Mouse (Mus musculus): ENCODE results near the gene Pard6b. TPM values are rescaled to one million over a fixed set of nuclear protein-coding genes. Genes with fewer than 3 reads are reported as not detected.

The Pard6b gene
- total and polyA plus RNA-seq, 3 experiments = 1.2 to 2.8 (median 1.3) TPM

DNA sequence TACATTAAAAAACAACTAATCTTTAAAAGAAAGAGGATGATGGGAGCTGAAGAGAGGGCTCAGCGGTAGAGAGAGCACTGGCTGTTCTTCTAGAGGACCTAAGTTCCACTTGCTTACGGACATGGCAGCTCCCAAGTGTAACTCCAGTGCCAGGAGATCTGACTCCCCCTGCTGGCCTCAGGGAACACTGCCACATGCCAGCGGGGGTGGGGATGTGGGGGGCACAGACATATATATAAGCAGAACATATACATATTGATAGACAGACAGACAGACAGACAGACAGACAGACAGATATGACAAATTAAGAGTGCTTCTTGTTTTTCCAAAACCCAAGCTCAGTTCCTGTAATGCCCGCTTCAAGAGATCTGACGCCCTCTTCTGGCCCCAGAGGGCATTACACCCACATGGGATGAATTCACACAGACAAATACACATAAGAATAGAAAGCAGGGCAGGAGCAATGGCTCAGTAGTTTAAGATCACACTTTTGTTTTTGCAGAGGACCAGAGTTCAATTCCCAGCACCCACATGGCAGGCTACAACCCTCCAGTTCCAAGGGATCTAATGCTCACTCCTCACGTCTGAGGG lies 21.5 kb upstream of the Pard6b start:
- Histone ChIP-seq H3K27me3 (replicated peaks) (peaks cover 49% of the 10 kb centered on the region), H3K4me1 (ENCODE audit: control insufficient read depth in 1 of 2, insufficient read depth in 2 of 2) (peaks cover 0 to 5% of the 10 kb centered on the region in 2 experiments; a peak in 2 of 4 replicates), H3K27ac (ENCODE audit: insufficient read depth, low read depth) (no peak overlapping the region), H3K4me3 (replicated peaks in 1 of 3; ENCODE audit: low read depth in 2 of 3, low read length in 2 of 3, poor library complexity in 1 of 3) (no peak overlapping the region), H3K9me3 (replicated peaks; ENCODE audit: low read length) (peaks cover 10% of the 10 kb centered on the region), H3K4me2 (ENCODE audit: insufficient read depth, low read depth, poor library complexity, severe bottlenecking) (no peak overlapping the region), H3K36me3 (replicated peaks in 1 of 2; ENCODE audit: control insufficient read depth in 1 of 2, insufficient read depth in 1 of 2, low read length in 1 of 2) (no peaks in the 10 kb centered on the region), H3K79me2 (replicated peaks; ENCODE audit: control insufficient read depth, extremely low read depth, insufficient read depth, poor library complexity, severe bottlenecking) (no peaks in the 10 kb centered on the region), H3K9ac (ENCODE audit: insufficient read depth, low read depth) (no peak overlapping the region)
- no peak for DNase-seq (ENCODE audit: extremely low read depth)
- in situ Hi-C loops (cut with MboI; ENCODE audit: low pct_ligation_motif_present, low pct_unique_long_range_greater_than_20kb, low sequenced_read_pairs) = no loop called here
- dilution Hi-C loops (cut with MboI; ENCODE audit: extremely low pct_ligation_motif_present, extremely low pct_unique_long_range_greater_than_20kb, low sequenced_read_pairs) = no loop called here
- TF ChIP-seq CHD2 (IDR thresholded peaks at IDR 0.05; ENCODE audit: low read length) = no peak
- TF ChIP-seq SMC3 (IDR thresholded peaks at IDR 0.05; ENCODE audit: low read depth, low read length) = no peak
- no peak for TF ChIP-seq BHLHE40 (IDR thresholded peaks at IDR 0.05; ENCODE audit: low read depth, low read length)
- TF ChIP-seq CTCF (conservative IDR thresholded peaks at IDR 0.05 in 1 of 2, IDR thresholded peaks at IDR 0.05 in 1 of 2; ENCODE audit: low read depth in 2 of 2, low read length in 2 of 2) = peak in 1 of 2 experiments; percentile 37; a peak in 2 of 4 replicates
- no peak for TF ChIP-seq EP300 (IDR thresholded peaks at IDR 0.05; ENCODE audit: low read length)
- no peak for TF ChIP-seq ETS1 (conservative IDR thresholded peaks at IDR 0.05; ENCODE audit: low read depth, low read length)
- TF ChIP-seq MAX (IDR thresholded peaks at IDR 0.05; ENCODE audit: low read length) = no peak
- no peak for TF ChIP-seq TBP (conservative IDR thresholded peaks at IDR 0.05; ENCODE audit: low read depth, low read length)

- Histone ChIP-seq H3K79me2 (replicated peaks; ENCODE audit: control insufficient read depth, extremely low read depth, insufficient read depth, poor library complexity, severe bottlenecking) (no peaks in the 10 kb centered on the region), H3K9ac (ENCODE audit: insufficient read depth, low read depth) (no peak overlapping the region), H3K4me2 (ENCODE audit: insufficient read depth, low read depth, poor library complexity, severe bottlenecking) (no peak overlapping the region), H3K36me3 (replicated peaks in 1 of 2; ENCODE audit: control insufficient read depth in 1 of 2, insufficient read depth in 1 of 2, low read length in 1 of 2) (no peaks in the 10 kb centered on the region), H3K27me3 (replicated peaks) (peaks cover 61% of the 10 kb centered on the region), H3K4me1 (ENCODE audit: control insufficient read depth in 1 of 2, insufficient read depth in 2 of 2) (no peaks in the 10 kb centered on the region), H3K27ac (ENCODE audit: insufficient read depth, low read depth) (no peak overlapping the region), H3K4me3 (replicated peaks in 1 of 3; ENCODE audit: low read depth in 2 of 3, low read length in 2 of 3, poor library complexity in 1 of 3) (no peak overlapping the region), H3K9me3 (replicated peaks; ENCODE audit: low read length) (peaks cover 10% of the 10 kb centered on the region)
- dilution Hi-C loops (cut with MboI; ENCODE audit: extremely low pct_ligation_motif_present, extremely low pct_unique_long_range_greater_than_20kb, low sequenced_read_pairs) (no loop called here), in situ Hi-C loops (cut with MboI; ENCODE audit: low pct_ligation_motif_present, low pct_unique_long_range_greater_than_20kb, low sequenced_read_pairs) (no loop called here)
- TF ChIP-seq MAZ (IDR thresholded peaks at IDR 0.05; ENCODE audit: low read depth, low read length) (no peak), ETS1 (conservative IDR thresholded peaks at IDR 0.05; ENCODE audit: low read depth, low read length) (no peak), EP300 (IDR thresholded peaks at IDR 0.05; ENCODE audit: low read length) (no peak), UBTF (IDR thresholded peaks at IDR 0.05; ENCODE audit: low read depth, low read length) (no peak), USF2 (conservative IDR thresholded peaks at IDR 0.05; ENCODE audit: low read depth, low read length) (no peak), GABPA (IDR thresholded peaks at IDR 0.05; ENCODE audit: insufficient replicate concordance, low read depth, low read length) (no peak), CTCF (conservative IDR thresholded peaks at IDR 0.05 in 1 of 2, IDR thresholded peaks at IDR 0.05 in 1 of 2; ENCODE audit: low read depth in 2 of 2, low read length in 2 of 2) (no peak)
- DNase-seq (ENCODE audit: extremely low read depth) = no peak
Observed at GRCm38 (mm10) chr2:168063712-168064111, 17.1 kb upstream of the Pard6b start.

DNA sequence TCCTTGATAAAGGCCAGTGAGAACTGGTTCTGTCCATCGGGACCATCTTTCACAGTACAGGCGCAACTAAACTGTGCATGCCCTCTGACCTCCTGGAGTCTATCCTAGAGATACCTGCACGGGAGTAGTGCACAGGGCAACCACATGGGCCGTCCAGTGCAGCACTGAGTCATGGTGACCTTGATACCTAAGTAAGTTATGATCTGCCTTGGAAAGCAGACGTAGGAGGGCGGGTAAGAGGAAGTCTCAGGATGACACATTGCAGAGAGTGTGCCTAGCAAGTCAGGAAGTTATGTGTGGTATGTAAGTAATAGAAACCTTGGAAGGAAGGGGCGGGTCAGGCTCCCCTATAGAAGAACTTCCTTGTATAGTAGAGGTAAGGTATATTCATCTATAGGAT lies 15.3 kb upstream of the Pard6b start:
- Histone ChIP-seq H3K4me2 (ENCODE audit: insufficient read depth, low read depth, poor library complexity, severe bottlenecking) (no peak overlapping the region), H3K36me3 (replicated peaks in 1 of 2; ENCODE audit: control insufficient read depth in 1 of 2, insufficient read depth in 1 of 2, low read length in 1 of 2) (no peaks in the 10 kb centered on the region), H3K9ac (ENCODE audit: insufficient read depth, low read depth) (no peak overlapping the region), H3K27me3 (replicated peaks) (peaks cover 74% of the 10 kb centered on the region), H3K9me3 (replicated peaks; ENCODE audit: low read length) (peaks cover 4% of the 10 kb centered on the region), H3K27ac (ENCODE audit: insufficient read depth, low read depth) (no peak overlapping the region), H3K4me1 (ENCODE audit: control insufficient read depth in 1 of 2, insufficient read depth in 2 of 2) (no peaks in the 10 kb centered on the region), H3K4me3 (replicated peaks in 1 of 3; ENCODE audit: low read depth in 2 of 3, low read length in 2 of 3, poor library complexity in 1 of 3) (no peak overlapping the region), H3K79me2 (replicated peaks; ENCODE audit: control insufficient read depth, extremely low read depth, insufficient read depth, poor library complexity, severe bottlenecking) (no peaks in the 10 kb centered on the region)
- dilution Hi-C loops (cut with MboI; ENCODE audit: extremely low pct_ligation_motif_present, extremely low pct_unique_long_range_greater_than_20kb, low sequenced_read_pairs) = no loop called here
- in situ Hi-C loops (cut with MboI; ENCODE audit: low pct_ligation_motif_present, low pct_unique_long_range_greater_than_20kb, low sequenced_read_pairs) = no loop called here
- TF ChIP-seq ZKSCAN1 (IDR thresholded peaks at IDR 0.05; ENCODE audit: borderline replicate concordance, low read depth, low read length) = no peak
- TF ChIP-seq RAD21 (IDR thresholded peaks at IDR 0.05; ENCODE audit: low read depth, low read length) = no peak
- TF ChIP-seq JUN (IDR thresholded peaks at IDR 0.05; ENCODE audit: insufficient read depth, low read depth, low read length) = no peak
- no peak for TF ChIP-seq GABPA (IDR thresholded peaks at IDR 0.05; ENCODE audit: insufficient replicate concordance, low read depth, low read length)
- no peak for TF ChIP-seq IRF4 (IDR thresholded peaks at IDR 0.05; ENCODE audit: low read depth, low read length)
- TF ChIP-seq ETS1 (conservative IDR thresholded peaks at IDR 0.05; ENCODE audit: low read depth, low read length) = no peak
- TF ChIP-seq RCOR1 (conservative IDR thresholded peaks at IDR 0.05; ENCODE audit: low read depth, low read length) = no peak
- TF ChIP-seq PAX5 (IDR thresholded peaks at IDR 0.05; ENCODE audit: low read length) = no peak
- no peak for TF ChIP-seq POLR2A (IDR thresholded peaks at IDR 0.05; ENCODE audit: low read depth, low read length)
- TF ChIP-seq E2F4 (IDR thresholded peaks at IDR 0.05; ENCODE audit: insufficient replicate concordance, low read depth, low read length) = no peak
- no peak for TF ChIP-seq CHD2 (IDR thresholded peaks at IDR 0.05; ENCODE audit: low read length)
- no peak for TF ChIP-seq KAT2A (IDR thresholded peaks at IDR 0.05; ENCODE audit: insufficient replicate concordance, low read length)
- no peak for TF ChIP-seq MEF2A (IDR thresholded peaks at IDR 0.05; ENCODE audit: borderline replicate concordance, low read depth, low read length)
- no peak for TF ChIP-seq CHD1 (IDR thresholded peaks at IDR 0.05; ENCODE audit: low read depth, low read length)
- DNase-seq (ENCODE audit: extremely low read depth) = no peak

Data from CH12.LX (cell line).